Mouse (Mus musculus) E14TG2a.4 (cell line): Measurements from ENCODE around the gene Elf3.

Experiments
- CTCF ChIP-seq: conservative IDR thresholded peaks from 2 replicates; pipeline ENCODE4 v1.5.1; 2014; ENCODE audit warnings: low read length
- POU5F1 ChIP-seq: IDR thresholded peaks from 2 replicates; pipeline ENCODE4 v1.6.1; 2014; ENCODE audit warnings: low read length, borderline replicate concordance

- TF ChIP-seq CTCF: no peak
- TF ChIP-seq POU5F1: no peak
Observed at GRCm38 (mm10) chr1:135251405-135251804, 7.0 kb downstream of the Elf3 start.
